Mouse (Mus musculus): Measurements from ENCODE around the gene Cd44.

Cd44 gene

GRCm38 (mm10) chr2:102822036-102822435, 79.4 kb downstream of the Cd44 start:
- no peak for DNase-seq (ENCODE audit: extremely low spot score, low read depth, low spot score)

- no peak for DNase-seq (ENCODE audit: extremely low spot score, low read depth, low spot score)
Observed at GRCm38 (mm10) chr2:102820790-102821189, 80.7 kb downstream of the Cd44 start.

DNA sequence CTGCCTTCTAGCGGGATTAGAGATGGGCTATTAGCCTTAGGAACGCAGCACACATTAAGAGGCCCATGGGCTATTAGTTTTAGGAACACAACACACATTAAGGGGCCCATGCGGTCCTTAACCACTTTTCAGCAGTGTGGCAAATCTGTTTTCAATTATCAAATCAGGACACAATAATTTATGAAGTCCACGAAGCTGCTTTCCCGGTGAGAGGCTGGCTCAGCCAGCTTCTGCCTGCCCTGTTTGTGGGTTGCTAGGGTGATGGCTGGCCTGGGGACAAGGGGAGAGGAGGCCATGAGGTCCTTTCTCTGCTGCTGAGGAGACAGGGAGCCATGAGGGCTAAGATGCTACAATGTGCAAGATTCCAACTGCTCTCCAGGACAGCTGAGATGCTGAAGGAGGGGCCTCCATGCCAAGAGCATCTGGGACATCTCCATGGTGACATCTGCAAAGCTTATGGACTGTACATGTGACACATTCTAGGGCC, 81.2 kb downstream of the Cd44 start:
- DNase-seq (ENCODE audit: extremely low spot score, low read depth, low spot score) = peak; percentile 74

GRCm38 (mm10) chr2:102815289-102815809, 86.1 kb downstream of the Cd44 start:
- no peak for DNase-seq (ENCODE audit: extremely low spot score, low read depth, low spot score)

GRCm38 (mm10) chr2:102812756-102813155, 88.7 kb downstream of the Cd44 start:
- no peak for DNase-seq (ENCODE audit: extremely low spot score, low read depth, low spot score)

DNA sequence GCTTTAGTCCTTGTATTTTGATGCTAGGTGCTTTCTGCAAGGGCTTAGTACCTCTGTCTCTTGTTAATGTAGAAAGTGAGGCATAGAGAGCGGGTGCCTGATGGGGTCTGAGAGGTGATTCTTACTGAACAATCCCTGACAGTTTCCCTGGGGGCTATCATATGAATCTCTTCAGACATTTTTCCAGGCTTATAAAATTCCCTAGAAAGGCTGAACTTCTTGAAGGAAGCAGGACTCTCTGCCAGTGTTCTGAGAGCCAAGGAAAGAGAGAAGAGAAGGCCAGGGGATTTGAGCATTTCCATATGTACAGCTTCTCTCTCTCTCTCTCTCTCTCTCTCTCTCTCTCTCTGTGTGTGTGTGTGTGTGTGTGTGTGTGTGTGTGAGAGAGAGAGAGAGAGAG, 92.0 kb downstream of the Cd44 start:
- DNase-seq (ENCODE audit: extremely low spot score, low read depth, low spot score) = no peak

GRCm38 (mm10) chr2:102807633-102808032, 93.8 kb downstream of the Cd44 start:
- no peak for DNase-seq (ENCODE audit: extremely low spot score, low read depth, low spot score)

GRCm38 (mm10) chr2:102805761-102806496, 95.5 kb downstream of the Cd44 start:
- DNase-seq (ENCODE audit: extremely low spot score, low read depth, low spot score) = no peak

GRCm38 (mm10) chr2:102805283-102805682, 96.2 kb downstream of the Cd44 start:
- no peak for DNase-seq (ENCODE audit: extremely low spot score, low read depth, low spot score)

- DNase-seq (ENCODE audit: extremely low spot score, low read depth, low spot score) = no peak
Observed at GRCm38 (mm10) chr2:102804109-102804508, 97.4 kb downstream of the Cd44 start.

GRCm38 (mm10) chr2:102801899-102802298, 99.6 kb downstream of the Cd44 start:
- DNase-seq (ENCODE audit: extremely low spot score, low read depth, low spot score) = no peak

DNA sequence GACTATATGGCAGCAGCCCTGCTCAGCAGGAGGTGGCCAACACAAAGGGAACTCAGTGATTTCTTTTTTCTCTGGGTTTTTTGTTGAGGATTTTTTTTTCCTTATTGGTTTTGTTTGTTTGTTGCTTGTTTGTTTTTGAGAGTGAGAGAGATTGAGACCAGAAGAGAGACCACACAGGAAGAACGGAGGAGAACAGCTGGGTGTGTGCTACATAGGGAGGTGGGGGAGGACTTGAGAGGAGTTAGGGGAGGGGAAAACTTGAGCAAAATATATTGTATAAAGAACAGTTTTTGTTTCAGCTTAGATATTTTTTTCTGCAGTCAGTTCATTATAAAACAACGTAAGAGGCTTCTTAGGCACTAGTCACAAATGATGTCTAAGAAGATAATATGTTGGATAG, 103.3 kb downstream of the Cd44 start:
- no peak for DNase-seq (ENCODE audit: extremely low spot score, low read depth, low spot score)

DNA sequence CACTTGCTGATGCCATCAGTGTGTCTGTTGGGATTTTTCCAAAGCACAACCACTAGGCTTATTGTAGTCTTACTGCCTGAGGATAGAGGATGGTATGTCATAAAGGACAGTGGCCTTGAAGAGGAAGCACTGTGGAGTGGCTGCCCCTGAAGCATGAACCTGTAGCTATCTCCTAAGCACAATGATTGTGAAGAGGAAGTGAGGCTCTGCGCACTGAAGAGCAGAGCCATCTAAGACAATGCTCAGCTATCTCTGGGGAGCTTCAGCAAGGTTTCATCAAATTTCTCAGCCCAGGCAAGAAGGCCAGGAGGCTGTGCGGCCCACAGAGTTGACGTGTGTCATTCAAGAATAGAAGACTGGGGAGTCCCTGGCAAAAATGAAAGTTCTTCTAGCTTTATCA, 106.4 kb downstream of the Cd44 start:
- no peak for DNase-seq (ENCODE audit: extremely low spot score, low read depth, low spot score)

- no peak for DNase-seq (ENCODE audit: extremely low spot score, low read depth, low spot score)
Observed at GRCm38 (mm10) chr2:102792804-102793203, 108.7 kb downstream of the Cd44 start.

GRCm38 (mm10) chr2:102791641-102792040, 109.8 kb downstream of the Cd44 start:
- no peak for DNase-seq (ENCODE audit: extremely low spot score, low read depth, low spot score)

- no peak for DNase-seq (ENCODE audit: extremely low spot score, low read depth, low spot score)
Observed at GRCm38 (mm10) chr2:102785696-102786095, 115.8 kb downstream of the Cd44 start.

- no peak for DNase-seq (ENCODE audit: extremely low spot score, low read depth, low spot score)
Observed at GRCm38 (mm10) chr2:102782751-102783150, 118.7 kb downstream of the Cd44 start.

GRCm38 (mm10) chr2:102778208-102778607, 123.3 kb downstream of the Cd44 start:
- DNase-seq (ENCODE audit: extremely low spot score, low read depth, low spot score) = no peak

GRCm38 (mm10) chr2:102775561-102775960, 125.9 kb downstream of the Cd44 start:
- DNase-seq (ENCODE audit: extremely low spot score, low read depth, low spot score) = no peak

GRCm38 (mm10) chr2:102774700-102775099, 126.8 kb downstream of the Cd44 start:
- no peak for DNase-seq (ENCODE audit: extremely low spot score, low read depth, low spot score)

GRCm38 (mm10) chr2:102772276-102772675, 129.2 kb downstream of the Cd44 start:
- DNase-seq (ENCODE audit: extremely low spot score, low read depth, low spot score) = no peak

DNA sequence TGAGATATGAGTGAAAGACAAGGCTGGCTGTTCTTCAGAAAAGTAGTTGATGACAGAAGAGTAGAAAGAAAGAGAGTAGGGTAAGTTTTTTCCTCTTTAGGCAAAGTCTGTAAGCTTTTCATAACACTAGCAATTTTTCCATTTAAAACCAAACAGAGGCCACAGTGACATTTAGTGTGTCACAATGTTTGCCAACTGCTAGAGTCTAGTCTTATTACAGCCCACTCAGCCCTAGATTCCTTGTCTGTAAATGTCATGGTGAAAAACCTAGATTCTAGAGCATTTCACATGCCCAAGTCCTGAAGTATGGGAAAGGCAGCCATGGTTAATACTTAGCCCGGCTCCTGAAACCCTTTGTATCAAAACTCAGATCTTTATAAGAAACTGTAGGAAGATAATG, 130.2 kb downstream of the Cd44 start:
- no peak for DNase-seq (ENCODE audit: extremely low spot score, low read depth, low spot score)

DNA sequence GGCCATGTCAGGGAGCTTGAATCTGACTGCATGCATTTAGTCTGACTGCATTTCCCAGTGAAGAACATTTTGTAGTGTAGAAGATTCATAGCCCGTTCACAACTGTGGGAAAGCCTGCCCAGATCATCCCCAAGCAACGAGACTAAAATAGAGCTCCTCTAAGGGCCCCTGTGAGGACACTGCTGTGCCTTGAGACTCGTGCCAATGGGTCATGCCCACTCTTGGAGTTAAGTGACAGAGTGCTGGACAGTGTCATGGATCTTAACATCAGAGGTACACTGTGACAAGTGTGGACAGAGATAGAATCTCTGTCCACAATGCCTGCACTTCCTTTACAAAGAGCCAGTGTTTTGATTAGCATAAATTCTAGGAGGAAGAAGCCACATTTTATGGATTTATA, 133.2 kb downstream of the Cd44 start:
- DNase-seq (ENCODE audit: extremely low spot score, low read depth, low spot score) = no peak

All from hindlimb bud, embryonic 11.5 days (tissue).